Mouse (Mus musculus): Measurements from ENCODE around the gene Zc4h2. TPM values are rescaled to one million over a fixed set of nuclear protein-coding genes. Genes with fewer than 3 reads are reported as not detected.

The Zc4h2 gene
- 5.3 and 6.0 TPM in 2 replicates for polyA plus RNA-seq (2015; fragmentation: Nextera tagmentation; extraction: Ambion mirVana)

DNA sequence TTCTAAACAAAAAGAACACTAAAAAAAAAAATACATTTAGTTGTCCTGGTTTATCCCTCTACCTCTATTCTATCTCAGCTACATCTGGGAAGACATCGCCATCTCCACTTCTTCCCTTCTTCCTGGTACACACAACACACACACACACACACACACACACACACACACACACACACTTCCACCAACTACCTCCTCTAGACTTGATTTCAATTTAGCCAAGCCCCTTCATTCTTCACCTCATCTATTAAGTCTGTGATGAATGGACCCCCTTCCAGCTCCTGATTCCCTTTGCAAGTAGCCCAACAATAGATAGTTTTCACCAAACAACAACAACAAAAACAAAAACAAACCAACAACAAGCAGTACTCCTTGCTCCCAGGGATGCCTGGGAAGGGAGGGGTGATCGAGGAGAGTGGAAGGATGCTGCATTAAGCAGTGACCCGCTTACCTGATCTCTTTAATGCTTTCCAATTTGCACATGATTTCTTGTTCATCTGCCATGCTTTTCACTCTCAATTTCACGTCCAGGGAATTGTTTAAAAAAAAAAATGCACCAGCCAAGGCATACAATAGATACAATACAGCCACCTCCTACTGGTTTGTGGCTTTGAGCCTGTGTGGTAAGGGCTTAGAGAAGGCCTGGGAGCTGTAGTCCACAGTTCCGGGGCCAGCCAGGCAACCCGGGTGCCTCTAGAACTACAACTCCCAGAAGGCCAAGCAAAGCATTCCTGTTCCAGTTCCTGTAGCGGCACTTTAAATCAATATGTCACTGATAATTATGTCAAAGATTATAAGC lies at the start of gene Zc4h2:
Gene Zc4h2, minus strand, starts transcription at position 706 of the 796 bp plus-strand sequence.
- H3K4me1 ChIP-seq (ENCODE audit: insufficient read depth, low read depth, low read length): no peaks in the 10 kb centered on the region
- DNase-seq (ENCODE audit: low spot score): peak; percentile 85
- WGBS: 18% methylated on average over 7 of the region's 7 CpGs
- TF ChIP-seq EP300 (IDR thresholded peaks at IDR 0.05) (no peak), CTCF (IDR thresholded peaks at IDR 0.05) (no peak)
- H3K4me3 ChIP-seq (ENCODE audit: low read depth, low read length): peak within 1 kb of the TSS; percentile 50
- H3K9me3 ChIP-seq (ENCODE audit: low read length): no peaks in the 10 kb centered on the region
- H3K9ac ChIP-seq (replicated peaks; ENCODE audit: low read depth): no peak within 1 kb of the TSS
- no peaks in the 10 kb centered on the region for H3K27me3 ChIP-seq (replicated peaks; ENCODE audit: insufficient read depth, low read length)
- H3K36me3 ChIP-seq (ENCODE audit: insufficient read depth, low read length): no peaks in the 10 kb centered on the region
- peak within 1 kb of the TSS; percentile 26; the same call in 1 of the 2 replicates for H3K27ac ChIP-seq (ENCODE audit: low read length)
- ATAC-seq: peak; percentile 100
- peak within 1 kb of the TSS; percentile 42 for H3K4me2 ChIP-seq (replicated peaks; ENCODE audit: low read depth, low read length)

DNA sequence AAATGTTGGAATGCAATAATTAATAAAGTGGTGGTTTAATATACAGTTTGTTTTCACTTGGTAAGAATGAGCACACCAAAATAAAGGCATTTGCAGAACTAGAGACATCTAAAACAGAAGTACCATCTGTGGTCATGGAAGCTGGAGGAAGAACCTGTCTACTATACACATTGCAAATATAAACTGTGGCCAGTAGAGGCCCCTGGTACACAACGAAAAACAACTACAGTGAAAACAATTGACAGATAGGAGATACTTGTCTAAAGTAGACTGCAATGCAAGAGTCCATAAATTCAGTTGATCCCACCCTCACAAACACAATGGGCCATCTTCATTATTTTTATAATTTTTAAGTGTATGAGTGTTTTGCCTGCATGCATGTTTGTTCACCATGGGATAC lies 28.8 kb upstream of the Zc4h2 start:
- H3K4me1 ChIP-seq (ENCODE audit: insufficient read depth, low read depth, low read length): no peaks in the 10 kb centered on the region
- H3K9me3 ChIP-seq (ENCODE audit: low read length): no peaks in the 10 kb centered on the region
- H3K4me2 ChIP-seq (replicated peaks; ENCODE audit: low read depth, low read length): no peak overlapping the region
- H3K9ac ChIP-seq (replicated peaks; ENCODE audit: low read depth): no peak overlapping the region
- ATAC-seq (no peak), DNase-seq (ENCODE audit: low spot score) (peak; percentile 14)
- 28% methylated on average over 1 of the region's 1 CpGs for WGBS
- TF ChIP-seq CTCF (IDR thresholded peaks at IDR 0.05): peak; percentile 48
- no peak for TF ChIP-seq EP300 (IDR thresholded peaks at IDR 0.05)
- no peak overlapping the region for H3K4me3 ChIP-seq (ENCODE audit: low read depth, low read length)
- H3K36me3 ChIP-seq (ENCODE audit: insufficient read depth, low read length): no peaks in the 10 kb centered on the region
- no peak overlapping the region for H3K27ac ChIP-seq (ENCODE audit: low read length)
- H3K27me3 ChIP-seq (replicated peaks; ENCODE audit: insufficient read depth, low read length): no peaks in the 10 kb centered on the region

DNA sequence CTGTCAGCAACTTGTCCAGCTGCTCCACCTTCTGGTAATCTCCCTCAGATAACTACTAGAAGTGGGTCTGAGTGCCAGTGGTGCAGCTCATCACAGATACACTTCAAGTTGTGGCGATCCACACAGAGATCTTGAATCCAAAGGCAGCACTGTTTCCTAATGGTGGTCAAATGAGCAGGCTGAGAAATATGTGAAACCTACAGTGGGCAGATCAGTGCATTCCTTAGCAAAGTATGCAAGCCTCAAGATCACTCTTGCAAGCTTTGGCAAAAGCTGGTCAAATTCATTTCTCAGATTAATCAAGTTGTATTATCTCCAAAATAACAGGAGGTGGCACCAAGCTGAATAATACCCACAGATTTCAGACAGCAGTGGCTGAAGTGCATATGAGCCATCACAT lies 23.9 kb upstream of the Zc4h2 start:
- ATAC-seq: no peak
- TF ChIP-seq EP300 (IDR thresholded peaks at IDR 0.05) (no peak), CTCF (IDR thresholded peaks at IDR 0.05) (no peak)
- Histone ChIP-seq H3K9ac (replicated peaks; ENCODE audit: low read depth) (no peak overlapping the region), H3K27me3 (replicated peaks; ENCODE audit: insufficient read depth, low read length) (no peaks in the 10 kb centered on the region), H3K9me3 (ENCODE audit: low read length) (no peaks in the 10 kb centered on the region), H3K4me3 (ENCODE audit: low read depth, low read length) (no peak overlapping the region), H3K4me1 (ENCODE audit: insufficient read depth, low read depth, low read length) (no peaks in the 10 kb centered on the region), H3K4me2 (replicated peaks; ENCODE audit: low read depth, low read length) (no peak overlapping the region), H3K36me3 (ENCODE audit: insufficient read depth, low read length) (no peaks in the 10 kb centered on the region), H3K27ac (ENCODE audit: low read length) (no peak overlapping the region)
- DNase-seq (ENCODE audit: low spot score): no peak
- 93% methylated on average over 1 of the region's 1 CpGs for WGBS

DNA sequence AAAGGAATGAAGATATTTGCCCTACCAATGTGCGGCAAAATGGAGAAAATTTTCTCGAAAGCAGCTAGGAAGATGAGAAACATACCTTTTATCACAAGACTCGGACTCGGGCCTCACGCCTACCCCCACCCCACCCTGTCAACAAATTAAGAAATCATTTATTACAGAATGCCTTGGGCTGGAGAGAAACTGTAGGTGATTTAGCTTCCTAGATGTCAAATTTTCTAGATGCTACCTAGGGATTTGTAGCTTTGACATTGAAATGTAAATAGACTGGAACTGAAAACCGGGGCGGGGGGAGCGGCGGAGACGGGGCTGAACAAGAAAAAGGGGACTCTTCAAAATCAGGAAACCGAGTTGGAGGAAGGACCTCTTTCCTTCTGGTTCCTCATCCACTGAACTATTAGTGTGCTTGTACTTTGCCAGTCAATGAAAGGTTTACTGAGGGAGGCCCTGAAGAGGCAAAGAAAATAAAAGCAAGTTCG lies 333 bp upstream of the Zc4h2 start:
- WGBS: 14% methylated on average over 12 of the region's 12 CpGs

DNA sequence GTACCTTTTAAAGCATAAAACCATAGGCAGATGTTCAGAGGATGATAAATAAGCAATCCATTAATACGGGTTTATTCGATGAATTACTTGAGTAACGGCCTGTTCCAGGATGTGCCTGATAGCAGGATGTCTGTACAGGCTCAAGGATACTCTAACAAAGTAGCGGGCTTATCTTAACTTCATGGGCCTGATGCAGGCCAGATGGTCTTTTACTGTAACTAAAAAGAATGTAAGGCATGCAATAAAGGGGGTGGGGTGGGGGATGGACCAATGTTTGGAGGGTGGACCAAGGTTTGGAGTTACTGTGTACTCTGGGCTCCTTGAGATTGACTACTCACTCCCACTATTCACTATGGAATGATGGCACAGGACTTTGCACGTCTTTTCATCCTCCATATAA lies 57.7 kb downstream of the Zc4h2 start:
- no peaks in the 10 kb centered on the region for H3K27me3 ChIP-seq (replicated peaks; ENCODE audit: insufficient read depth, low read length)
- H3K9me3 ChIP-seq (ENCODE audit: low read length): no peaks in the 10 kb centered on the region
- H3K9ac ChIP-seq (replicated peaks; ENCODE audit: low read depth): no peak overlapping the region
- DNase-seq (ENCODE audit: low spot score) (no peak), ATAC-seq (no peak)
- WGBS: 32% methylated on average over 5 of the region's 5 CpGs
- no peaks in the 10 kb centered on the region for H3K4me1 ChIP-seq (ENCODE audit: insufficient read depth, low read depth, low read length)
- no peaks in the 10 kb centered on the region for H3K36me3 ChIP-seq (ENCODE audit: insufficient read depth, low read length)
- no peak overlapping the region for H3K4me2 ChIP-seq (replicated peaks; ENCODE audit: low read depth, low read length)
- no peak overlapping the region for H3K4me3 ChIP-seq (ENCODE audit: low read depth, low read length)
- H3K27ac ChIP-seq (ENCODE audit: low read length): no peak overlapping the region
- TF ChIP-seq EP300 (IDR thresholded peaks at IDR 0.05): no peak
- no peak for TF ChIP-seq CTCF (IDR thresholded peaks at IDR 0.05)

More for the DNA sequence above, 333 bp upstream of the Zc4h2 start:
- Histone ChIP-seq H3K27ac (ENCODE audit: low read length) (peak overlapping the region; percentile 26; the same call in 1 of the 2 replicates), H3K27me3 (replicated peaks; ENCODE audit: insufficient read depth, low read length) (no peaks in the 10 kb centered on the region), H3K4me1 (ENCODE audit: insufficient read depth, low read depth, low read length) (no peaks in the 10 kb centered on the region), H3K9ac (replicated peaks; ENCODE audit: low read depth) (no peak overlapping the region), H3K4me2 (replicated peaks; ENCODE audit: low read depth, low read length) (peak overlapping the region; percentile 42), H3K9me3 (ENCODE audit: low read length) (no peaks in the 10 kb centered on the region), H3K36me3 (ENCODE audit: insufficient read depth, low read length) (no peaks in the 10 kb centered on the region), H3K4me3 (ENCODE audit: low read depth, low read length) (peak overlapping the region; percentile 50)
- TF ChIP-seq CTCF (IDR thresholded peaks at IDR 0.05): no peak
- no peak for TF ChIP-seq EP300 (IDR thresholded peaks at IDR 0.05)
- peak; percentile 8 for DNase-seq (ENCODE audit: low spot score)
- ATAC-seq: peak; percentile 72

Other genes starting within 250 kb of the Zc4h2 start
- 7.9 and 8.5 TPM in 2 replicates for gene Amer1, start 213.6 kb downstream of the Zc4h2 start, polyA plus RNA-seq (2015; fragmentation: Nextera tagmentation; extraction: Ambion mirVana)
- gene Asb12, start 100.5 kb downstream of the Zc4h2 start, polyA plus RNA-seq (2015; fragmentation: Nextera tagmentation; extraction: Ambion mirVana): not detected in 2 replicates
- not detected in 2 replicates for gene Pfn5, start 100.4 kb downstream of the Zc4h2 start, polyA plus RNA-seq (2015; fragmentation: Nextera tagmentation; extraction: Ambion mirVana)
- gene Zc3h12b, start 53.2 kb upstream of the Zc4h2 start, polyA plus RNA-seq (2015; fragmentation: Nextera tagmentation; extraction: Ambion mirVana): 0.38 and 0.68 TPM in 2 replicates